Mouse (Mus musculus) lung, embryonic 16.5 days (tissue): Measurements from ENCODE around the gene Zcchc17. TPM values are rescaled to one million over a fixed set of nuclear protein-coding genes. Genes with fewer than 3 reads are reported as not detected.
A peak's percentile ranks its signal among the peaks of the same experiment; 100 is the strongest.

Experiments used
- ATAC-seq: fragments of 200-750 bp; cut with Nextera tagmentation; 2 replicates; pipeline ENCODE4 v1.8.0; 2017; ENCODE audit warnings: low read depth, mild to moderate bottlenecking, moderate library complexity
- H3K27ac ChIP-seq: fragments of 300-500 bp; sonication (generic); 2 replicates; pipeline ENCODE4 v1.5.1; 2014; ENCODE audit warnings: mild to moderate bottlenecking, control low read depth, low read length
- H3K27me3 ChIP-seq: fragments of 300-500 bp; sonication (generic); 2 replicates; pipeline ENCODE4 v1.6.1; 2014; ENCODE audit warnings: low read depth, low read length, mixed read lengths; ENCODE audit not compliant: control insufficient read depth, insufficient read depth
- H3K36me3 ChIP-seq: fragments of 300-500 bp; sonication (generic); 2 replicates; pipeline ENCODE4 v1.6.1; 2014; ENCODE audit warnings: low read length; ENCODE audit not compliant: control insufficient read depth, insufficient read depth
- H3K4me1 ChIP-seq: fragments of 300-500 bp; sonication (generic); replicated peaks from 2 replicates; pipeline ENCODE4 v1.6.1; 2014; ENCODE audit warnings: low read length, mixed read lengths; ENCODE audit not compliant: control insufficient read depth, insufficient read depth
- H3K4me2 ChIP-seq: fragments of 300-500 bp; sonication (generic); 2 replicates; pipeline ENCODE4 v1.6.1; 2014; ENCODE audit warnings: low read depth, low read length, control low read depth
- H3K4me3 ChIP-seq: fragments of 300-500 bp; sonication (generic); 2 replicates; pipeline ENCODE4 v1.5.1; 2014; ENCODE audit warnings: mild to moderate bottlenecking, low read length, control low read depth
- H3K9ac ChIP-seq: fragments of 300-500 bp; sonication (generic); 2 replicates; pipeline ENCODE4 v1.6.1; 2014; ENCODE audit warnings: low read length, control low read depth
- H3K9me3 ChIP-seq: fragments of 300-500 bp; sonication (generic); 2 replicates; pipeline ENCODE4 v1.6.1; 2016; ENCODE audit warnings: low read length; ENCODE audit not compliant: control insufficient read depth
- WGBS: fragments of 180-500 bp; shearing (Covaris S2); extraction: QIAGEN DNeasy Blood & Tissue Kit; methylation state at CpG from one replicate; pipeline ENCODE4 v1.1.7; 2014; 5-methylcytosine and 5-hydroxymethylcytosine counted together
- polyA plus RNA-seq: library from polyadenylated mRNA; unstranded; fragments of >200 nt; fragmentation: Nextera tagmentation; extraction: Ambion mirVana; gene quantifications from 2 replicates; pipeline ENCODE4 v1.2.1, GENCODE M21; 2015

The Zcchc17 gene
- polyA plus RNA-seq, 1 experiment from 2014 or later = 72.0 TPM

- 66% methylated on average over 8 of the region's 8 CpGs for WGBS
- Histone ChIP-seq H3K9me3 (no peaks in the 10 kb centered on the region), H3K27ac (no peak overlapping the region), H3K4me3 (no peak overlapping the region), H3K9ac (no peak overlapping the region), H3K4me1 (0 out of 2 replicates have a peak, but pooled peaks cover 5% of the 10 kb centered on the region), H3K27me3 (peaks cover 9% of the 10 kb centered on the region; the same call in 1 of the 2 replicates), H3K36me3 (no peaks in the 10 kb centered on the region), H3K4me2 (no peak overlapping the region)
- ATAC-seq = no peak
These were observed 89.7 kb downstream of the Zcchc17 start for GRCm38 (mm10) chr4:130270089-130270488.

- WGBS = 76% methylated on average over 10 of the region's 10 CpGs
- H3K4me3 ChIP-seq = no peak overlapping the region
- H3K9ac ChIP-seq = no peak overlapping the region
- no peaks in the 10 kb centered on the region for H3K36me3 ChIP-seq
- 0 out of 2 replicates have a peak, but pooled peaks cover 2% of the 10 kb centered on the region for H3K4me1 ChIP-seq
- H3K27me3 ChIP-seq = no peaks in the 10 kb centered on the region; the same call in 1 of the 2 replicates
- no peak overlapping the region for H3K4me2 ChIP-seq
- H3K9me3 ChIP-seq = no peaks in the 10 kb centered on the region
- H3K27ac ChIP-seq = no peak overlapping the region
- ATAC-seq = no peak
These were observed 91.0 kb downstream of the Zcchc17 start for GRCm38 (mm10) chr4:130268736-130269135.

GRCm38 (mm10) chr4:130267069-130267468 is 92.7 kb downstream of the Zcchc17 start:
- 0 out of 2 replicates have a peak, but pooled peaks cover 2% of the 10 kb centered on the region for H3K4me1 ChIP-seq
- WGBS = 71% methylated on average over 7 of the region's 7 CpGs
- no peak overlapping the region for H3K27ac ChIP-seq
- no peaks in the 10 kb centered on the region for H3K9me3 ChIP-seq
- ATAC-seq = peak; percentile 69
- no peaks in the 10 kb centered on the region for H3K36me3 ChIP-seq
- H3K9ac ChIP-seq = no peak overlapping the region
- H3K4me2 ChIP-seq = peak overlapping the region; percentile 4; the same call in 1 of the 2 replicates
- H3K27me3 ChIP-seq = no peaks in the 10 kb centered on the region
- no peak overlapping the region for H3K4me3 ChIP-seq

- peak overlapping the region; percentile 4; the same call in 1 of the 2 replicates for H3K4me2 ChIP-seq
These were observed 93.1 kb downstream of the Zcchc17 start for GRCm38 (mm10) chr4:130266601-130267000.

More at GRCm38 (mm10) chr4:130266601-130267000, 93.1 kb downstream of the Zcchc17 start:
- WGBS = 58% methylated on average over 9 of the region's 9 CpGs
- ATAC-seq = peak; percentile 10; the same call in 1 of the 2 replicates
- Histone ChIP-seq H3K27me3 (no peaks in the 10 kb centered on the region), H3K9me3 (no peaks in the 10 kb centered on the region), H3K4me1 (0 out of 2 replicates have a peak, but pooled peaks cover 2% of the 10 kb centered on the region), H3K27ac (no peak overlapping the region), H3K36me3 (no peaks in the 10 kb centered on the region), H3K9ac (no peak overlapping the region), H3K4me3 (no peak overlapping the region)

Other genes with a start within 250 kb of the Zcchc17 start
- gene Hcrtr1, start 220.6 kb downstream of the Zcchc17 start, polyA plus RNA-seq = 0.34 and 0.40 TPM in 2 replicates
- gene Tinagl1, start 184.8 kb downstream of the Zcchc17 start, polyA plus RNA-seq = 73.3 and 81.6 TPM in 2 replicates
- gene Gm853, start 137.5 kb downstream of the Zcchc17 start, polyA plus RNA-seq = not detected in 2 replicates
- 19.9 and 20.4 TPM in 2 replicates for gene Serinc2, start 80.7 kb downstream of the Zcchc17 start, polyA plus RNA-seq
- gene Fabp3, start 51.3 kb downstream of the Zcchc17 start, polyA plus RNA-seq = 41.0 and 54.4 TPM in 2 replicates
- gene Gm10570, start 51.3 kb downstream of the Zcchc17 start, polyA plus RNA-seq = not detected in 2 replicates
- 135 and 138 TPM in 2 replicates for gene Snrnp40, start 189 bp upstream of the Zcchc17 start, polyA plus RNA-seq
- gene Nkain1, start 214.2 kb upstream of the Zcchc17 start, polyA plus RNA-seq = 0.18 TPM in 1 of 2 replicates, not detected in the other